Mouse (Mus musculus) heart, postnatal 10 days (tissue): ENCODE measurements at regions not wholly inside any gene's neighbourhood (a gene's known extent, or its start where the extent isn't known, plus 50 kb on each side); places are given as distances from the start of the nearest gene placed in this dataset.
A peak's percentile ranks its signal among the peaks of the same experiment; 100 is the strongest.

ENCODE experiments used
- DNase-seq, 2 experiments: peaks; one replicate each; pipeline ENCODE4 v3.0.0; 2021
- intact Hi-C: fragments of 180-260 bp; cut with DNase I; formaldehyde crosslinking; loops from one replicate; pipeline ENCODE4 v1.15.1; 2025

DNA sequence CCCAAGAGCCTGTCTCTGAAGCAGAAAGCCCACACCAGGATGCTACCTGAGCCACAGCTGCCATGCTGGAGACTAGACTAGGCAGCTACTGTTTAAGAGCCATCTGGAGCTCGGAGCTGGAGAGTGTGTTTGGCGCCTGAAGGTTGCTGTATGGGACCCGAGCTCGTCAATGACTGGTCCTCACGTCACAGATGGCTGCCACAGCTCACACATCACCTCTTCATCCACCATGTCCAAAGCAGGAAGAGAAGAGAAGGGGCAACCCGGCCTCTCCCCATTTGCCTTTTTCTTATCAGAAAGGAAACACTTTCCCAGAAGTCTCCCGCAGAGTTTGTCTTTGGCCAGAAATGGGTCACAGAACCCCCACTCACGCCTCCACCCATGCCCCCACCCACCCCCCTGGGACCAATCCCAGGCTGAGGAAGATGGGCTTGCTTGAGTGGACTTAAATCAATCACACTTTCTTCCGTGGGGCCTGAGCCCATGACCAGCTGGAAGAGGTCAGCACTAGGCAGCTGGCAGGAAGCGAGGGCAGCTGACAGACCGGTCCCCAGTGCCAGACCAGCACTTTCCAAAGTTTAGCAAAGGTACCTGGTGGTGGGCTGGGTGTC, 53.5 kb upstream of the Ptpn1 start:
- intact Hi-C loops = no loop called here

DNA sequence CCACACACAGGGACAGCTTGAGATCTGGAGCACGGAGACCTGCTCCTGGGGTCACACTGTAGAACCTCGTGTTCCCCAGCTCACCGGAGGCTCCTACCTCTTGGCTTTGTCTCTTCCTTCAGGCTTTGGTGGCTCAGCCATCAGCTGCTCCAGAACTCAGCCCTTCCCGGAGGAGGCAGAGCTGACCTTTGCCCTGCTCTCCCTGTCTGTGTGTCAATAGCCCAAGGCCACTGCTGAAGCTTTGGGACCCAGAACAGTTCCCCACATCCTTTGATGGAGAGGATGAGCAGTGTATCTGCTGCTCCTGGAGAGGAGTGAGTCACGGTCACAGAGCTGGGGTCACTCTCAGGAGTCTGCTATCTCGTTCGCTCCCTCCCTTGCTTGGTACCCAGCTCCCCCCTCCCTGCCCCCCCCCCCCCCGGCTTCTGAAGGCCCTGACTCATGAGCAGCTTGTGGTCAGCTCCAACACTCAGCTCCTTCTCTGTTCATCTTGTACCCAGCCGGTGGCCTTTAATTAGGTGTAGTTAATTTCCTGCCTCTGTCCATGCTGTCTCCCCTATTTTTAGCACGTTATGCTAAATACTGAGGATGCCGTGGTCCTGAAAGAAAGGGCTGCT, 54.5 kb upstream of the Ptpn1 start:
- intact Hi-C loops = no loop called here
- no peak for DNase-seq

More for the DNA sequence above, 53.5 kb upstream of the Ptpn1 start:
- no peak for DNase-seq

DNA sequence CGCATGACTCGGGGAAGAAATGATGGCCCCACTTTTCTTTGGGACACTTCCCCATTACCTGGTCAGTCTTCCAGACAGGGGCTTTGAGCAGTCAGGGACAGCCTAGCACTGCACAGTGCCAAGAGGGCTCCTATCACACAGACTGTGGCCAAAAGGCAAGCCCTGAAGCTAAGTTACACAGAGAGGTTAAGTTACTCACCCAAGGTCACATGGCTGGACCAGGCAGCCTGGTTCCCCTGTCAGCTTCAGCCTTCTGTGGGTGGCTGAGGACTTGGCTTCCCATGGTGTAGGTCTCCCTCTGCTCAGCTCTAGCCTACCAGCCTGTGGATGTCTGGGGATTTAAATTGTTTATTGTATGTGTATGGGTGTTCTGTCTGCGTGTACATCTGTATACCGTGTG, 59.4 kb upstream of the Ptpn1 start:
- intact Hi-C loops = no loop called here
- no peak for DNase-seq

DNA sequence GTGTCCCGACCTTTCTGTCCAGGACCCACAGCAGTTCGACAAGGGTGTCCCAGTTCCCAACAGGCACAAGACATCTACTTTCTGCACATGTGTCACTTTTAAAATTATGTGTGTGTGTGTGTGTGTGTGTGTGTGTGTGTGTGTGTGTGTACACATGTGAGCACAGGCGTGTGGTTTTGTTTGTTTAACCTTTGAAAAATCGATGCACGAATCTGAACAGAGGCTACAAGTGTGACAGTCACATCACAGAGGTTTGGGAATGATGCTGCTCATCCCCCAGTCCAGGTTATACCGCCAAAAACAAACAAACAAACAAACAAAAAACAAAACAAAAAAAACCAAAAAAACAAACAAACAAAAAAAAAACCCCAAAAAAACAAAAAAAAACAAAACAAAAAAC, 61.7 kb upstream of the Ptpn1 start:
- DNase-seq = no peak
- intact Hi-C loops = loop anchor here (2.0 kb wide), 1 partner anchor 17 kb away; no protein-coding TSS in a partner anchor

DNA sequence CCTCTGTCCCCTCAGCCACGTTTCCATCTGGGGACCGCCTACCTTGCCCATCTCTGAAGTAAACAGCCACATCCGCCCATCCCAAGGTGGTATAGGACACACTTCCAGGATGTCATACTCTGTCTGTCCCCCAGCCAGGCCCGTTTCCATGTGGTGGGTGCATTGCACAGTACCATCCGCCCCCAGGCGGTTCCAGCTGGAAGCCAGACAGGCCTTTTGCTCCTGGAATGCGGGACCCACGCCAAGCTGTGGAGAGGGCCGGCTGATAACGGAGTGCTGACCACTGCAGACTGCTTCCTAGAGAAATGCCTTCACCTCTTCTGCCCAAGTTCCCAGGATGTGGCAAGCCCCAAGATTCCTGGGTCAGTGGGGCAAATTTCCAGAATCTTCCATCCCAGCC, 65.1 kb upstream of the Ptpn1 start:
- DNase-seq = peak; percentile 96
- intact Hi-C loops = no loop called here

DNA sequence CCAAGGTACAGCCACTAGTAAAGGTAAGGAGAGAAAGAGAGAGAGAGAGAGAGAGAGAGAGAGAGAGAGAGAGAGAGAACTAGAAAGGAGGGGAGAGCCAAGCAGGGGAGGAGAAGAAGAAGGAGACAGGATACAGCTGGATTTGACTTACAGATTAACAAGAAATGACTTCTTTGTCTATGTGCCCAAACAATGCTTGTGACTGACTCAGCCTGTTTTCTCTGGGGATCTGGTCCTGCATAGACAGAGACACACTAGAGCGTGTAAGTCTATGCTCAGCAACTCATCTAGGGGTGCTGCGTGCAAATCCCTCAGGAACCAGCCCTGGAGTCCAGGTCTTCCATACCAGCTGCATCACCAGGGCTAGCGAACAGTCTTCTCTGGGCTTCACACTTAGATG, 66.3 kb upstream of the Ptpn1 start:
- intact Hi-C loops = no loop called here
- peak in 1 of 2 experiments; percentile 53 for DNase-seq

DNA sequence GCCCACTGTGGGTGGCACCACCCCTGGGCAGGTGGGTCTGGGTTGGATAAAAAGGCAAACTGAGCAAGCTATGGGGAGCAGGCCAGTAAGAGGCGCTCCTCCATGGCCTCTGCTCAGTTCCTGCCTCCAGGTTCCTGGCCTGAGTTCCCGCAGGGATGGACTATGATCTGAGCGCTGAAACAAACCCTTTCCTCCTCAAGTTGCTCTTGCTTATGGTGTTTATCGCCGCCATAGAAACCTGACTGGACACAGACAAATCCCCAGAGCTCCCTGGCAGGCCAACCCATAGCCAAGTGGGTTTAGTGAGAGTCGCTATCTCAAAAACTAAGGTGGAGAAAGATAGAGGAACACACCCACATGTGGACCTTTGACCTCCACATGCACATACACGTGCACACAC, 67.2 kb upstream of the Ptpn1 start:
- DNase-seq = no peak
- intact Hi-C loops = no loop called here

DNA sequence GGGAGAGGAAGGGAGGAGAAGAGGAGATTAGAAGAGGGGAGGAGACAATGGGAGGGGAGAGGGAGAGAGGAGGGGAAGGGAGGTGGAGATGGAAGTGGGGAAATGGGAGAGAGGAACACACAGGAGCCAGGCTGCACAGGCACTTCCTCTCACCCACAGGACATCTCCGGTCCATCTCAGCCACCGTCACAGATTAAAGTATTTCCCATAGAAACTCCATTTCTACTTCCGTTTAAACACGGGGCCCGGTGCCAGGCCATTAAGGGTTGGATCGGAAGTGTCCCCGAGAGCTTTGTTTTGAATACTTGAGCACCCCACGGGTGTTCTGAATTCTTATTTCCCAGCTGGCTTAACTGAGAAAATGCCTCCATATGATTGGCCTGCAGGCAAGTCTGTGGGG, 67.6 kb upstream of the Ptpn1 start:
- DNase-seq = peak; percentile 57 to 61
- intact Hi-C loops = no loop called here

DNA sequence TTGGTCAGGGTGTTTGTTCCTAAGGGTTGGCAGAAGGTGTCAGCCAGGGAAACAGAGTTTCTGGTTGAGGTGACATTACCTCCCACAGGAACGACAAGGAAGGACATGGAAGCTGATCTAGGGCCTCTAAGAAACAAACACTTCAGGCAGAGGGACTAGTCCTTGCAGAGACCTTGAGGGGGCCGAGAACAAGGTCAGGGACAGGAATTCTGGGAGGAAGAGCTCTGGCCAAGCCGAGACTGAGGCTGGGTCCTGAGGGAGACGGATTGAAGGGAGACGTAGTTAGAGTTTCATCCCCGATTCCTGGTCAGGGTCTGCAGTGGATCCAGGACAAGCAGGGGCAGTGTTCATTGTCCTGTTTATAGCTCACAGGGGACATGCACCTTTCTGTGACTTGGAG, 68.2 kb upstream of the Ptpn1 start:
- intact Hi-C loops = no loop called here
- DNase-seq = no peak

DNA sequence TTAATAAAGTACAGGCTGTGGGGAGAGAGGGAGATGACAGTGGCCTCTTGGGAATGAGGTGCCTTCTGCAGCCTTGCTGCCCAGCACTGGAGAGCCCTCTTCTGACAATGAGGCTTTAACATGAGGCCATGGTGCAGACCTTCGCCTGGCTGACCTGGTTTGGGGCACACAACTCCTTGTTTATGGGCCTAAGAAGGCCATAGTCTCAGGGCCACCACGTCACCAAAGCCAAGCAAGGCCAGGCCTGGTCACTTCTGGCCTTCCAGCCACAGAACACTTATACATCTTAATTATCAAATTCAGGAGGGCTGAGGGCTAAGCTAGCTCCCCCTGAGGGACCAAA, 70.7 kb upstream of the Ptpn1 start:
- intact Hi-C loops = loop anchor here (2.0 kb wide), 1 partner anchor 26 kb away; no protein-coding TSS in a partner anchor
- no peak for DNase-seq

DNA sequence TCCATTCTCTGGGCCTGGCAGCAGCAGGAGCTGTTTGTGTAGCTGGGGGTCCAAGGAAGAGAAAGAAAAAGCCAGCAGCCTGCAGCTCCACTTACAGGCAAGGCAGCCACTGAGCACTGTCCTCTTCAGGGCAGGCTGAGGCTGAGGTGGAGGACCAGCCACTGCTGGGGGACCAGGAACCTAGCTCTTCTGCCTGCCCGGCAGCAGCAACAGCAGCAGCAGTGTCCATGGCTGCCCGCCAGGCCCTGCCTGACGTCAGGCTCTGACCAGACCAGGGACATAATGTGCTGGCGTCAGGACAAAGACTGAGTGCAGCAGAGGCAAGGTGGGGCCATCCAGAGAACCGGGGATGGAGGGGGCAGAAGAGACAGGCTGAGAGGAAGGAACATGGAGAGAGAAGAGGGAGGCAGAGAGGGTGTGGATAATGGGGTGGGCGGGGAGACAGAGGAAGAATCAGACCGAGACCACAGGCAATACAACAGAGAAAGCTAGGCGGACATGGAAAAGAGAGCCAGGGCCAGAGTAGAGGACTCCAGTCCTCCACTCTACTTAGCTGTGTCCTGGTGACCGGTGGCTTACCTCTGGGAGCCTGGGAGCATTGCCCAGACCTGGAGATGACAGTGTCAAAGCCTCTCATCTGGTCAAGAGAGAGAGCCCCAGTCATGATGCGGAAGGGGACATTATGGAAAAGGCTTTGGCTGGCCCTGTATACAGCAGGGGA, 71.2 kb upstream of the Ptpn1 start:
- peak; percentile 95 to 99 for DNase-seq

DNA sequence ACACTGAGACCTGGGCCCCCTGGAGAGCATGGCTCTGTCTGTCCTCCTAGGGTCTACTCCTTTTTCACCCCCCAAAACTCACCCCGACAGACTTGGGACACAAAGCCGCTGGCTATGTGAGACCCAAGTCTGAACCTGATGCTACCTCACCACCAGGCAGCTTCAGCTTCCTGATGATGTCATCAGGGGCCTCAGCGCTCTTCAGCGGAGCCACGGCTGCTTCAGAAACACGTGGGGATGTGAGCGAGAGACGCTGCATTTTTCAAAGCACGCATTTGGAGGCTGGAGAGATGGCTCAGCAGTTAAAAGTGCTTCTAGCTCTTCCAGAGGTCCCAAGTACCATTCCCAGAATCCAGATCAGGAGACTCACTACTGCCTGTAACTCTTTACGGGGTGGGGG, 72.3 kb upstream of the Ptpn1 start:
- DNase-seq = no peak
- intact Hi-C loops = no loop called here

More for the DNA sequence above, 71.2 kb upstream of the Ptpn1 start:
- intact Hi-C loops = loop anchor here (2.0 kb wide), 1 partner anchor 26 kb away; no protein-coding TSS in a partner anchor

DNA sequence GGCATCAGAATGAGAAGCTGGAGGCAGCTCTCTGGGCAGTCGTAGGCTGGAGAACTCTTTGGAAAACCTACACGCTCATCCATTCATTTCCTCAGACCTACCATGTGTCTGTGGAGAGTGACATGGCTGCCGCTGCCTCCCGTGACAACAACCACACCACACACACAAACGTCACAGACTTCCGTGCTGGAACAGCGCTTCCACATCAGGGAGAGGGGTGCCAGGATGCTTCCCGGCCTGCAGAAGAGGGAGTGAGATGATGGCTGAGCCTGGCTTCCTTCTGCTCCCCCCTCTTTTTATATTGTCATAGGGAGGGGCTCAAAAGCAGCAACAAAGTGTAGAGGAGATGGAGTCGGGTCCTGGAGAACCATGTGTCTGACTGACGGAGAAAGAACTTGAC, 73.5 kb upstream of the Ptpn1 start:
- intact Hi-C loops = no loop called here
- DNase-seq = no peak

DNA sequence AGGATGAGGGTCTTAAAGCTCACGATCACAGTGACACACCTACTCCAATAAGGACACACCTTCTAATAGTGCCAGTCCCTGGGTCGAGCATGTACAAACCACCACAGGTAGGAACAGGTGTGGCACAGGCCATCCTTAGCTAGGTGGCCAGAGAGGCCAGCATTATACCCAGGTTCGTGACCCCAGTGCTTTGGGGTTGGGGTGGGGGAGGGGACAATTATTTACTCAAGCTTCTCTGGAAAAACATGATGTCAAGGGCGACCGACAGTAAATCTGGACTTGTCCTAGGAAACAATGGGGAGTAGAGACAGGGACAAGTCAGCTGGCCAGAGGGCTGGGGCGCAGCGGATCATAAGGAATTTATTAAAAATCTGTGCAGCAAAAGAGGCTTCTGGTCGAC, 73.9 kb upstream of the Ptpn1 start:
- no peak for DNase-seq
- intact Hi-C loops = no loop called here

DNA sequence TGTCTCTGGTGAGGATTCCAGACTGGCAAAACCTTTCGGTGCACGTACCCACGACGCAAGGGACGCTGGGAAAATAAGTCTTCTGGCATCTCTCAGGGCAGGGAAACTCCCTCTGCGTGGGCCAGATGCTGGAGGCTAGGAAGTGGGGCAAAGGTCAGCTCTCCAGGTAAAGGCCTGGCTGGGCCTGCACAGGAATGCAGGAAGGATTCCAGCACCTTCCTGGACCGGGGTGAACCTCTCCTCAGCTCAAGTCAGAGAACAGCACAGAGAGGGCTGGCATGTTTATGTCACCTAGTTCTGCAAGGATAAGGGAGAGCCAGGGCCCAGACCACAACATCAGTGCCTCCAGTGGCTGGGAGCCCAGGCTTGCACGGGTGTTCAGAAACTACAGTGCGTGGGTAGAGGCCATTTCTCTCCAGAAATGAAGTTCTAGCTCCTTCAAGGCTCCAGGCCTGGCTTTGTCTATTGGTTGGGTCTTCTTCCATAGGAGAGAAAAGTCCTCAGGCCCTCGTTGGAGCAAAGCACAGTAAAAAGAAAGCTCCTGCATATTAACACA, 74.9 kb upstream of the Ptpn1 start:
- peak; percentile 57 to 64 for DNase-seq
- intact Hi-C loops = no loop called here

DNA sequence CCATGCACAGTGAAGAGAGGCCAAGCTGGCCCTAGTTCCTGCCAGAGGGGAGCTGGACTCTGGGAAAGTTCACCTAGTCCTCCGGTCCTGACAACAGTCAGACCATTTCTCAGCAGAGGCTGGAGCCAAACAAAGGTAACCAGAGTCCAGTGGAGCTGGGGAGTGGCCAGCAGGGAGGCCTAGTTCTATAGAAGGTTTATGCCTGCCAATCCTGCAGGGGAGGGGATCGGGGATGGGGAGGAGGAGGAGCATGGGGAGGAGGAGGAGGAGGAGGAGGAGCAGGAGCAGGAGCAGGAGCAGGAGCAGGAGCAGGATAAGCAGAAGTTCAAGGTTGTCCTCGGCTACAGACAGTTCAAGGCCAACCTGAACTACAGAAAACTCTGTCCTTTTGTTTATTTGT, 75.8 kb upstream of the Ptpn1 start:
- intact Hi-C loops = no loop called here
- no peak for DNase-seq

DNA sequence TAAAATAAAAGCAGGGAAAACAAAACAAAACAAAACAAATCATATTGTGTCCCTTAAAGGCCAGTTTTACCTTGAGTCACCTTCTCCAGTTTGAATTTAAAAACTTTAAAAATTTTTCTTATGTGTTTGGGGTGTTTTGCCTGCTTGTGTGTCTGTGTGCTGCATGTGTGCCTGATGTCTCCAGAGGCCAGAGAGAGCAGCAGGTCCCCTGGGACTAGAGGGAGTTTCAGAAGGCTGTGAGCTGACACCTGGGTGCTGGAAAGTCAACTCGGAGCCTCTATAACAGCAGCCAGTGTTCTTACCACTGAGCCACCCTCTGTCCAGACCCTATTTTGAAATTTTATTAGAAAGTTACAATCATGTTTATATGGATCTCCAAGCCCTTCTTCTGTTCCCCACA, 77.8 kb upstream of the Ptpn1 start:
- intact Hi-C loops = no loop called here
- no peak for DNase-seq

DNA sequence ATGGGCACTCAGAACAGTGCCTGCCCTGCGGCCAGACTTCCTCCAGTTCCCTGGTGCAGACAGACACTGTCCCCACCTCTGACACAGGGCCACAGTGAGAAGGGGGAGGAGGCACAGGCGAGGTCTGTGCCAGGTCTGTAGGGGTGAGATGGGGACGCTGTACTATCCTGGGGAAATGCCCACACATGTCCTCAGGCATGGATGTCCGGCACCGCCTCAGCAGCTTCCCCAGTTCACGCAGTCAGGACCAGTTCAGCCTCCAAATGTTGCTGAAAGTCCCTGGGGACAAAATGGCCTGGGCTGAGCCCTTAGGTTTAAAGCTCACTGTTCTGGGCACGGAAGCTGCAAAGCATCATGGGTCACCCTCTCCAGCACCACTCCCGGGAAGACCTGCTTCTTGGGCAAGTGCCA, 78.4 kb upstream of the Ptpn1 start:
- intact Hi-C loops = no loop called here
- DNase-seq = peak; percentile 72 to 74

DNA sequence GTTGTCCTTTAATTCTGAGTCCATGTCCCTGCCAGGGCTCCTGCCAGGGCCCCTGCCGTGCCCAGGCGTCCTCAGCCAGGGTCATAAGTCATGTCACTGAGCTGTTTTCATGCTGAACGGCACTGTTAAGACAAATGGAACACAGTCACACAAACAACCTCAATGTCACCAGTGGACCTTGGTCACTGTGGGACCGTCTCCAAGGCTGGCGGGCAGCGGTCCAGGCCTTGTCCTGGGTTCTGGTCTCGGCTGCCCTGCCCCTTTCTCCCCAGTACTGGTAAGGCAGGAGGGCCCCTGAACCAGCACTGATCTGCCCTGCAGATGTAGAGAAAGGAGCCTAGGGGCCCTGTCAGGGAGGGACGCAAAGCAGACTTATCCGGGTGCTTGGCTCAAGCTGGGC, 79.3 kb upstream of the Ptpn1 start:
- intact Hi-C loops = no loop called here
- peak in 1 of 2 experiments; percentile 55 for DNase-seq

DNA sequence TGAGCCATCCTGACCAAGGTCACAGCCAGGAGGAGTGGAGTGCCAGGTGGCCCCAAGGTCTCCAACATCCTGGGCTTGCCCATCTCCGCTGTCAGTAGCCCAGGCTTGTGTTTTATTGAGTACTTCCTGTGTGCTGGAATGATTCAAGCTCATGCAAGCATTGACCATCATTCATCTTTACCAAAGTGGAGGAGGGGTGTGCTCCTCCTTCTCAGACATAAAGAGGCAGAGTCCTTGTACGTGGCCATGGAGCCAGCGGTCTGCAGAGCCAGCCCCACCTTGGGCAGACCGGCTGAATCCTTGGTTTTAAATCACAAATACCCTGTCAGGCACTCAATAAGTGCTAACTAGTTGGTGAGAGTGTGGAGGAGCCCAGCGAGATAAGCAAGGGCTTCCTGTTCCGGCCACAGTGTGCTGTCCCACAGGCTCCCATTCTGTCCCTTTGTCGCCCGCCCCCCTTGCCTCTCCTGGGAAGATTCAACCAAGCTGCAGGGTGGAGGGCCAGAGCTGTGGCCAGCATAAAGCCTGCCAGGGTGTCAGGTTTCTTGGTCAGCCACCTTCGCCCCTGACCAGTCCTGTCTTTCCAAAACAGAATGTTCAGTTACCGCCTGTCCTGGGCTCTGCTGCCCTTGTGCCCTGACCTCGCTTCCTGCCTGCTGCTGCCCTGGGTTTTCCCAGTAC, 80.5 kb upstream of the Ptpn1 start:
- DNase-seq = peak; percentile 72 to 84
- intact Hi-C loops = no loop called here

DNA sequence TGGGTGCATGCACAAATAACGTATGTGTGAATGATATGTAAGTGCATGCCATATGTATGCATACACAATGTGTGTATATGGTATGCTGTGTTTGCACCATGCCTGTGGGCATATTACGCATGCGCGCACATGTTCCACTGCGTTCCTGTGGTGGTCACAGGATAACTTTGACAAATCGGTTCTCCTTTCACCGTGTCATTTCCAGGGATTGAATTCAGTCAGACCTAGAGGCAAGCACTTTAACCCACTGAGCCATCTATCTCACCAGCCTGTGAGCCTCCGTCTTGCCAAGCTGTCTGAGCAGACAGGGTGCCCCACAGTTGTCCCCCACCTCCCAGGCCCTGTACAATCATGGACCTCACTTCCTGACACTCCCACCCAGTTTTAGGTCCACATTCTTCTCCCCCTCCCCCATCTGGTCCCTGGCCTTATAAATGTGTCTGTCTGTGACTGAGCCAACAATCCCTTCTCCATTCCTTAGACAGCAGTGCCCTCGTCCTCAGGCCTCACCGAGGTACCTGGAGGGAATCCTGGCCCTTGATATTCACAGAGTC, 81.8 kb upstream of the Ptpn1 start:
- intact Hi-C loops = no loop called here
- no peak for DNase-seq
